Mouse (Mus musculus) retina, postnatal 7 days (tissue): ENCODE measurements around the gene S100a3.

ENCODE experiments used
- DNase-seq: peaks from one replicate; pipeline ENCODE4 v3.0.0-alpha.2; 2012; ENCODE audit warnings: low read depth, low spot score

The S100a3 gene

GRCm38 (mm10) chr3:90574691-90575090 is 14.3 kb downstream of the S100a3 start:
- DNase-seq = no peak

DNA sequence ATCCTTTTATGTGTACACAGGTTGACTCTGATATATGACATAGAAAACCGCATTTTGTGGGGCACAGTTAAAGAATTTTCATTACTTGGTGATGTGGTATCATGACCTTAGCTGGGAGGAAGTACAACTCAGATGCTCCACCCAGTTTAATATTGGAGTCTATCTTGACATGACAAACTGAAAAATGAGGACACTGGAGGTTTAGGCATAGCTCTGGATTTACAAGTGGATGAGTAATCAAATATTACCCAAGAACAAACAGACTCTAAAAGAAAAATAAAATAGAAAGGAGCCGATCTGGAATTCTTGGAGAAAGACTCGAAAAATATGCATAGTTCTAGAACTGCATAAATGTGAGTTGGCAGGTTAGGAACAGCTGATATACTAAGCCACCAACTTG is 14.9 kb downstream of the S100a3 start:
- no peak for DNase-seq

DNA sequence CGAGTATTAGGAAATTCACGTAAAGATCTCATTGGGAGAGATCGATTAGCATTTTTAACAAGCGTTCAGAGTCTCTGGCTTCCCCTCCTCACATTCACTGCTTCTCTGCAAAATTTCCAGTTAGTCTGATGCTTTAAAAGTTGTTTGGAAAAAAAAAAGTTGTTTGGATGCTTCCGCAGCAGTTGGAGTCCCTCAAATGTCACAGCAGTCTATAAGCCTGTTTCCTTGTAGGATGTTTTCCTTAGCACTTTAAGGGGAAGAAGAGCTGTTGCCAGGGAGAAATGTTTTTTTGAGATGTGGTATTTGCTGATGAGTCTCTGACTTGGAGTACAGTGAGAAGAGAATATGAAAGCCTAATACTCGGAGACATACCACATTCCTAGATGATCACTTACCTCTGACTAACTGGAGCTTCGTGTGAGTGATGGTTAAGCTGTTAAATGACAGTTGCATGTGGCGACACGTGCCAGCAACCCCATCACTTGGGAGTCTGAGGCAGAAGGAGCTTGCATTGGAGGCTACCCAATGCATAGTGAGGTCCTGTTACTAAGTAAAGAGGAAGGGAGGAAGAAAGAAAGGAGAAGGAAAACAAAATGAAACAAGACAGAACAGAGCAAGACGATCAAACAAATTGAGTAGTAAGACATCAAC is 16.1 kb downstream of the S100a3 start:
- no peak for DNase-seq

- no peak for DNase-seq
Measured at GRCm38 (mm10) chr3:90579433-90579832, 19.1 kb downstream of the S100a3 start.

DNA sequence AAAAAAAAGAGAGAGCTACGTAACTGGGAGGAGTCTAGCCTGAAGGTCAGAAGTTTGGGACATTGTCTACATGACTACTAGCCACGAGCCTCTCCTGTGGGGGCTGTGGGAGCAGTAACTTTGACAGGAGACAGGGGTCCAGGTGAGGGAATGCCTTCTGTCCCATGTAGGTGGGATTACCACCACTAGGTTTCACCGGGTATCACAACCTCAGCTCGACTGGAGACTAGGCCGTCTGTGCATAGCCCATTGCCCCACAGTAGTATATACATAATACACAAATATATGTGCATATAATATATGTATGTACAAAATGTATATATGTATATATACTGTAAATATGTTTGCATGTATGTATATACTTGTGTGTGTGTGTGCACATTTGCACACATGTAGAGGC is 20.8 kb downstream of the S100a3 start:
- no peak for DNase-seq

DNA sequence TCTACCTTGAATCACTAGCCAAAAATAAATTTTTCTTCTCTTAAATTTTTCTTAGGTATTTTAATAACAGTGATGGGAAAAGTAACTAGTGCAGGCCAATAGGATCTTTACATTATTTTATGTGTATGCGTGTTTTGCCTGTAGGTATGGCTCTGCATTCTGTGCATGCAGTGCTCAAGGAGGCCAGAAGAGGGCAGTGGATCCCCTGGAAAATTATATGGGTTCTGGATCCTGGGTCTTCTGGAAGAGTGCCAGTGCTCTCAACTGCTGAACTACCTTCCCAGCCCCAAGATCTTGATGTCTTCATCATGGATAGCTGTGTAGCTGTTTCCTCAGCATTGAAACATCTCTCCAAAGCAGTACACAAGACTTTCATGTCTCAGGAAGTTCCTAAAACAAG is 21.8 kb downstream of the S100a3 start:
- DNase-seq = no peak

DNA sequence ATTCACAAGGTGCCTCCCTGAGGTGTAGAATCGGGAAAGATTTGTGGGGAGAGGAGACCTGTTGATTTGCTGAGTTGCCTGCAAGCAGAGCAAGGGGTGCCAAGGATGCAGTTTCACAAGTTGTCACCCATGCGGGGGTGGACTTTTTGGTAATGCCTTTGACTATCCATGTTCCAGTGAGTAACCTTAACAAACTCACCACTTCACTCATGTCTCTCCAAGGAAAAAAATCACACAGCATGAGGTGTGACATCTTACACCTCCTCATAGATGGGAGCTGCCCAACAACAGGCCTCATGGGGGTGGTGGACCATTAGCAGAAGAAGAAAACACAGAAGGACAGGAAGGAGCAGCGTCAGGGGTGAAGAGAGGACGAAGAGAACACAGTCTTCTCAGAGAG is 22.2 kb downstream of the S100a3 start:
- DNase-seq = no peak

GRCm38 (mm10) chr3:90583893-90584292 is 23.5 kb downstream of the S100a3 start:
- DNase-seq = no peak

DNA sequence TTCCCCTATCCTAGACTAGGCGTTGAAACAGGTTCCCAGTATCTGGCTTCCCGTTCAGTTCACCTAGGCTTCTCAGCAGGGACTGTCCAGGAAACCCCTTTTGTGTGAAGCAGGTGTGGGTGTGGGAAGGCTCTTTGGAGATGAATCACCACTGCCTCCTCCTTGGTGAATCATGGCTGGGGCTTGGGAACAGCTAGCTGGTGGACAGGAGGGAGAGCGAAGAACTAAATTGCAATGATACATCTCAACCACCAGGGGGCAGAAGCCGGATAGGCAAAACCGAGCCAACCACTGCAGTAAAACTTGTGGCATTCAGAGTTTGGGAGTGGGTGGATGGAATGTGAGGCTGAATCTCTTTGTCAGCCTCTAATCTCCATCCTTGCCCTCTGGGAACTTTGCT is 25.2 kb downstream of the S100a3 start:
- peak; percentile 47 for DNase-seq

- DNase-seq = no peak
Measured at GRCm38 (mm10) chr3:90586016-90586643, 25.8 kb downstream of the S100a3 start.

GRCm38 (mm10) chr3:90586906-90587305 is 26.5 kb downstream of the S100a3 start:
- DNase-seq = no peak

DNA sequence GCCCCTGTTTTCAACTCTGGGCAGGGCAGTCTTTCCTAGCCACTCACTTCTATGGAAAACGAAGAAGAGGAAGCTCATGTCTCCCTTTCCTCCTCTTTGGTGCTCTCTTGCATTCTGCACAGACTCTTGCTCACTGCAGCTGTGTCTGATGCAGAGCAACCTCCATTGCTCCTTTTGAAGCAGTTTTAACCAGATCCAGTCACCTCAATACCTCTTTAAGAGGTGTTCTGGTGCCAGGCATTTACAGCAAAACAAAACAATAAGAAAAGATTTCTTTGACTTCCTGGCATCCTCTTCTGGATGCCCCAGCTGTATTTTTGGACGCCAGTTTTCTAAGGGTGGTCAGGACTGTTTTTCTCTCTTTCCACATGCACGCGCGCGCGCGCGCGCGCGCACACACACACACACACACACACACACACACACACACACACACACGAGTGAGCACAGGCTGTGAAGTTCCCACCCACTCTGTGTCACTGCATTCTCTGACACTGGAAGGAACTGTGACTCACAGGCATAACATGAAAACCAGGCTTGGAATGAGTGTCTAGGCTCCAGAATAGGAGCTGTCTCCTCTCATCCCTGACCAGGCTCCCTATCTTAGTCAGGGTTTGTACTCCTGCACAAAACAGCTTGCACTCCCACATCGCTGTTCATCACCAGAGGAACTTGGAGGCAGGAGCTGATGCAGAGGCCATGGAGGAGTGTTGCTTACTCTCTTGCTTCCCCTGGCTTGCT is 27.2 kb downstream of the S100a3 start:
- DNase-seq = no peak

GRCm38 (mm10) chr3:90589390-90589789 is 29.0 kb downstream of the S100a3 start:
- DNase-seq = no peak

DNA sequence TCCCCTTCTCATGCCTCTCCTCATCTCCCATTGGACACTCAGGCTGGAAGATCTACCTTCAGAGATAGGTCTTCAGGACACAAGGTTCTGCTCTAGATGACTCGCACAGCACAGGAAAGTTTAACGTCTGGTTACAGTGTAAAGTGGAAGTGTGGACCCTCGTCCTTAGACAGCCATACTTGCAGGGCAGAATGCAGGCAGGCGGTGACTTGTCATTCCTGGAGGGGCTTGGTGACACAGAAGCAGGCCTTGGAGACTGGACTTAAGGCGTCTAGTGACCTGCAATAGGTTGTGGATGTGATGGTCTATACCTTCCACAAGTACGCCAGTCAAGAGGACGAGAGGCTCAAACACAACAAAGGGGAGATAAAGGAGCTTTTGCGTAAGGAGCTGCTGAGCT is 29.6 kb downstream of the S100a3 start, which contains the start of gene S100a2:
TSS of gene S100a2 (plus strand) at position 301 of the 400 bp plus-strand sequence.
- no peak for DNase-seq

GRCm38 (mm10) chr3:90594466-90594865 is 34.1 kb downstream of the S100a3 start:
- DNase-seq = no peak

DNA sequence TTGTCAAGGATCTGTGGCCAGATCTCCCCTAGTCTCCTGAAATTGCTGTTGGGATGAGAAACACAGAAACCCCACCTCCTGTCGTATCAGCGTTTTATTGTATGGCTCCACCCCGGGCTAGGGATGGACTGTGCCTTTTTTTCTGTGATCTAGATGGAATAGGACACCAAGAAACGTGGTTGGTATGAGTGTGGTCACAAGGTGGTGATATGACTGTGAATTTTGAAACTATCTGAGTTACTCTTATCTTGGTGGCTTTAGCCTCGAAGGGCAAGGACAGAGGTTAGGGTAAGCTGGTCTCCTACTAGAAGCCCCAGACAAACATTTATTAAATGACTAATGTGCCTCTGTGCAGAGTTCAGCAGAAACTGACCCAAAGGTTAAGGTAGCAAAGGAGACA is 35.2 kb downstream of the S100a3 start:
- no peak for DNase-seq

GRCm38 (mm10) chr3:90596810-90597209 is 36.4 kb downstream of the S100a3 start:
- DNase-seq = no peak

DNA sequence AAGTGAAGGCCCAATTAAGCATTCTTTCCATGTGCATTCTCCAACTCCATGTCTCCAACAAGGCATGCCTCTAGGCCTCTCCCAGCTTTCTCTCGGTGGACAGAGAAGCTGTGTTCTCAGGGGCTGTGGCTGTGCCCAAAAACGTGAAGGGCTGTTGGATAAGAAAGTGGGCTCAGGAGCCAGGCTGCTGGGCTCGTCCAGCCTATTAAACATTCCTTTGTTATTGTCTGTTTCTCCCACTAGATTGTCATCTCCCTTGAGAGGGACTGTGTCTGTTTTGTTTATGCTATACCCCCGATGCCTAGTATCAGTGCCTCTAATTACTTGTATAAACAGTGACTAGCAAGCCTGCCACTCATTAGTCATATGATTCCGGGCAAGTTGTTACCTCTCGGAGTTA is 37.4 kb downstream of the S100a3 start:
- DNase-seq = no peak

DNA sequence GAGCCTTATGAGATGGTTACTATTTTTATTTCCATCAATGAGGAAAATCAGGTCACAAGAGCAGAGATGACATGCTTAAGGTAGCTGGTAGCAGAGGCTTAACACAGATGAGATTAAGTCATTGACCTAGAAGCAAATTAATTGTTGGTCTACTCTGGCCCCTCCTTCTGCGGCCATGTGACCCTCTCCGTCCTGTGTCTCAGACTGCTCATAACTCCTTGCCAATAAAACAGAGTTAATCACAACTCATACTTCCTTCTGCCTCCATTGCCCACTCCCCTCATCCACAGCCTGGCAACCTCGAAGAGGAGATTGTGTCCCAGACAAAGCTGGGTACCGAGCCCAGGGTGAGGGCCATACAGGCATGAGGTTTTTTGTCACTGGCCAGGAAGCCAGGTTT is 37.8 kb downstream of the S100a3 start:
- no peak for DNase-seq

GRCm38 (mm10) chr3:90599401-90599800 is 39.0 kb downstream of the S100a3 start:
- DNase-seq = no peak

DNA sequence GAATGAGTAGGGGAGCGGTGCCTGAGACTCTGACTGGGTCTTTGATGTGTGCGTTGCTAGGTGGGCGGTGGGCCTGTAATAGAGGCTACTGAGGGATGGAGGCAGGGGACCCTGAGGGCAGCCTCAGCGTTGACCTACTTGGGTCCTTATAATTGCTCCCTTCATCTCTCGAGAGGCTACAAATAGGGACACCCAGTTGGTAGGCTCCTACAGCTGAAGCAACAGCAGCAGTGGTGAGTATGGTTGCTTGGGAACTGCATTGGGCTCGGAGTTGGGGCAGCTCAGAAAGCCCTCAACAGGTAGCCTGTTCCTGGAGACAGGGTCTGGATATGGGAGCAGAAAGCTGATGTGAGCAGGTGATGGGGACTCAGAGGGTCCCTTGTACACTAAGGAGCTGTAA is 39.7 kb downstream of the S100a3 start:
- no peak for DNase-seq

DNA sequence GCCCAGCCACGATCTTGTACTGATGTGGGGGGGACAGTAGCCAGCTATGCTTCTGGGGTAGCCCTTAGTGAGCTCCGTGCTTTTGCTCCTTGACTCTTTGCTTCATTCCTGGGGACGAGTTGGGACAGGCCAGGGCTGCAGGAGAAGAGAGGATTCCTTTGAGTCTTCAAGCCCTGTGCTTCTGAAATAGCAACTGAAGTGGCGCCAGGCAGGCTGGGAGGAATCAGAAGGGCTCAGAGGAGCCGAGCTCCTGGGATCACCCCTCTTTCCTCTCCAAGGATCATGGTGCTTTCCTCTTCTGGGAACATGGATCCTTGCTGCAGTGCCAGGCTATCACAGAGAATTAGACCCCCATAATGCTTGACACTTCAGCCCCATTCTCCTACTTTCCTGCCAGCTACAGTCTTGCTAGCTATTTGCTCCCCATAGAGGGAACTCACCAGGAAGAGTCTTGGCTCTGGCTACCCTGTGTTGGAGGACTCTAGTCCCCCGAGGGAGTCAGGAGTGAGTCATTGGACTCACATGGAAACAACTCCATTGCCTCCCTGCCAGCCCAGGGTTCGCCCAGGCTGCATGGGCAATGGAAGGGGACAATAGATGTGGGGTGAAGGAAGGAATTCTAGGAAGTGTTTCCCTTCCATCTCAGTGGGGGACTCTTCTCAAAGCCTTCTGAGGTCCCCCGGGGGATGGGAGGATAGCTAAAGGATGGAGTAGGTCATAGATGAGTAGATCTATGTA is 40.2 kb downstream of the S100a3 start:
- DNase-seq = no peak
